ENCODE assay signal across 9 mouse cellular contexts in the genomic region with DNA sequence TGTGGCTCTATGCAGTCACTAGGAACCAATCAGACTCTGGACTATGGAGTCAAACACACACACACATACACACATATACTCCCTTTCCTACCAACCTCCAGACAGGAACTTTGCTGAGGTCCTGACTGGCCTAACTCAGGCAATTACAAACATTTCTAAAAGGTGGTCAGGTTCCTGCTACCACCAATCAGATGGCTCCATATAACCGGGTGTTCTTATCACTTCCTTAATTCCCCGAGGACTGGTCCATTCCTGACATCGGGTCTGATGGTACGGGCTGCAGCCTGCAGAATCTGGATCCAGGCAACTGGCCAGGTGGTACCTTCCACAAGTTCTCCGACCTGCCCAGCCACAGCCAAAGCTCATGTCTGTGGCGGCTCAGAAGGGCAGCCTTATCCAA.
"Had no signal": no experiment of that assay in that cellular context is flagged by ENCODE, and none has a peak within 500 bp of the region (broad histone marks: within the 10 kb centered on the region; RNA-seq: fewer than 3 reads in every experiment).

No protein-coding gene starts in this region.

- H3K27ac ChIP-seq: neural tube, embryonic 15.5 days; stomach, embryonic 15.5 days; stomach, postnatal 0 days had no signal

- H3K4me3 ChIP-seq: neural tube, embryonic 15.5 days; stomach, embryonic 15.5 days had no signal

- H3K9me3 ChIP-seq: neural tube, embryonic 15.5 days; stomach, embryonic 15.5 days had no signal

- H3K9ac ChIP-seq: neural tube, embryonic 15.5 days; stomach, embryonic 15.5 days had no signal

- H3K27me3 ChIP-seq: neural tube, embryonic 15.5 days; stomach, embryonic 15.5 days had no signal

- H3K36me3 ChIP-seq: neural tube, embryonic 15.5 days; stomach, embryonic 15.5 days had no signal

- H3K4me2 ChIP-seq: neural tube, embryonic 15.5 days; stomach, embryonic 15.5 days had no signal

- H3K4me1 ChIP-seq: neural tube, embryonic 15.5 days; stomach, embryonic 15.5 days had no signal

- DNase-seq: retina, postnatal 1 day; right cerebral cortex, adult 18-20 months; right cerebral cortex, postnatal 14 days; right cerebral cortex, postnatal 25 days; spleen, adult 18-20 months; thymus, adult 18-20 months had no signal
